Mouse (Mus musculus): Measurements from ENCODE around the gene Tex10.

Tex10 gene

DNA sequence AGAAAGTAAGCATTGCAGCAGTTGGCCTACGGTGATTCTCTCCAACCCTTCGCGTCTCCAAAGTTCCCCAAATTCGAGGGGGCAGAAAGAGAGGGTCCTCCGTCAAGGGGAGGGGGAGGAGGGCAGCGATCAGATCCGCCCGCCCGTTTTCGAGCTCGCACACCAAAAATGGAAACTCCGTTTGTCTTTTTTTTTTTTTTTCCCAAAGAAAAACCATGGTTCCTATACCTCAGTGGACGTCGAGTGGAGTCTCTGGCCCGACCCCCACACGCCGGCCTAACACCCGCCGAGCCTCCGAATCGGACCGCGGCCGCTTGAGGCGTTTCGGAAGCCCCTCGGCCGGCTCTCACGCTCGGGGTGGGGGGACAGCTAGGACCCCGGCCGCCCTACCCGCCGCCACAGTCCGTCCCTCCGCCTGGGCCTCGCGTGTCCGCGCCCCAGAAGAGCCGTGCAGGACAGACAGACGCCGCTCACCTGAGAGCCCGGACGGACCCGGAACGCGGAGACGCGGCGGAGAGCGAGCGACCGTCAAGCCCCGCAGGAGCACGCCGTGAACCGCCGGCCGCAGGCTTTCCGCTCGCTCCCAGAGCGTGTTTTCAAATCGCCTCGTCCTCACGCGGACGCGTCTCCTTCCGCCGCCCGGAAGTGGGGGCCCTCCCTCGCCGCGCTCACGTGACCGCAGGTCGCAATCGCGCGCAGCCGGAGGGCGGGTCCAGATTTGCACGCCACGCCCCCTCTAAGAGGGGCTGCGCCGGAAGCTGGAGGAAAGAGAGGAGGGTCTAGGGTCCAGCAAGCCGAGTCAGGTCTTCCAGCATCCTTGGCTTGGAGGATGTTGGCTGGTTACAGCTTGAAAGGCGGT is at the start of gene Tex10:
Gene Tex10 (minus strand): TSS at position 668 of the 859 bp plus-strand sequence.
- DNase-seq (ENCODE audit: extremely low read depth, insufficient read length, low spot score), result peak; percentile 94

GRCm38 (mm10) chr4:48510861-48511260 is 37.6 kb upstream of the Tex10 start:
- DNase-seq (ENCODE audit: extremely low read depth, insufficient read length, low spot score), result no peak

DNA sequence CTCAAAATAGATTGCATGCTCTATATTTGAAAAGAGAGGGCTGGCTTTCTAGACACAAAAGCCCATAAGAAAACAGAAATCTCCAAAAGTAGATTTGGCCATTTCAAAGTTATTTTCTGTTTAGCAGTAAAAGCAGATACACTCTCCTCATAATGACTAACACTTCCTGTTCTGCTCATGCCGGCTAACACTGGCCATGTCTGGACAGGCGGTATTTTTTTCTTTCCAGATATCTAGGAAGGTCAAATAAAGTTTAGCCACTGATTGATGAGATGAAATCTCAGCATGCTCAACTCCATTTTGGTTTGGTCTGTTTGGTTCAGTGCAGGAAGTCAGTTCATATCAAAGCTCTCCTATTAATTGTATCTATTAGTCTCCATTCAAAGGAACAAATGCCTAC is 19.3 kb upstream of the Tex10 start:
- no peak for DNase-seq (ENCODE audit: extremely low read depth, insufficient read length, low spot score)

DNA sequence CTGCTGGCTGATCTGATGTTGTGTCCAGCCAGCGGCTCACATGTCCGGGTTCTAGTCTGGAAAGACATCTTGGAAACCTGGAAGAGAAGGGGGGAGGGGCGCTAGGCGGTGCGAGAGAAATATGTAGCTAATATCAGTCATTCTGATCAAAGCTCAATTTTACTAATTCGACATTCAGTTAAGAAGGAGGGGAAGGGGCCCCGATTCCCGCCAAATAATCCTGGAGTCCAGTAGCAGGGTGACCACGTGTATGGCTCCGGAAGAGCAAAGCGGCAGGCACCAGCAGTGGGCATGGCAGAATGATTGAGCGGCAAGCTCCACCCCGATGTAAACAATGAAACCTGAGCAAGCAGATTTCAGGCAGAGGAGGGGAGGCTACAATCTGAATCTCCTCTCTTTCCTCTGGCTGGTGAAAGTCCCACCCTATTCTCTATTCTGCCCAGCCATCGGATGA is 18.1 kb upstream of the Tex10 start:
- DNase-seq (ENCODE audit: extremely low read depth, insufficient read length, low spot score), result no peak

DNA sequence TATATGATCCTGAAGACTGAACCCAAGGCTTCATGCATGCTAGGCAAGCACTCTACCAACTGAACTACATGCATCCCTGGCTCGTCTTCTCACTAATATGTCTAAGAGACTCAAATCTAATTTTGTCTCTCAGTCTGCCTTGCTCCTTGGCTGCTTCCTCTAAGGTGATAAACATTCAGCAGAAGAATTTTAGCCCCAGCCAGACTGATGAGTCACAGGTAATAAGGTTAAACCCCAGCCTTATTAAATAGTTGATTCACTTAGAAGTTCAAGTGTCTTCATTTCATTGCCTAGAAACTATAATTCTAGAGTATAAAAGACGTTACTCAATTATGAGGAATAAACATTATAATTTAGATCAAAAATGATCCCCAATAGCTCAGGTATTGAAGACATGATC is 15.7 kb upstream of the Tex10 start:
- no peak for DNase-seq (ENCODE audit: extremely low read depth, insufficient read length, low spot score)

DNA sequence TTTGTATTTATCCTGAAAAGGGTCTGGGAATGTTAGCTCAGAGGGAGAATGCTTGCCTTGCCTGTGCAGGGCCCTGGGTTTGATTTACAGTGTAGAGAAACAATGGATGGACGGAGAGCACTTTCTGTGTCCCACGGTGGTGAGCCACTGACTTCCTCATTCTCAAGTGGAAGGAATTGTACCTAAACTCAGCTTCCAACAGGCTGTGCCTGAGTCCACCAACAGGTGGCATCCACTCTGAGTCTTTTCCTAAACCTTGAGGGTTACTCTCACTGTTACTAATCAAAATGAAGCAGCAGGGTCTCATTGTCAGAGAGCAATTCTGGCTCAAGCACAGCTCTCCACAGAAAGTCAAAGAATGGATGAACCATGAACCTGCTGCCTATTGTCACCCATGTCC is 8.0 kb upstream of the Tex10 start:
- no peak for DNase-seq (ENCODE audit: extremely low read depth, insufficient read length, low spot score)

DNA sequence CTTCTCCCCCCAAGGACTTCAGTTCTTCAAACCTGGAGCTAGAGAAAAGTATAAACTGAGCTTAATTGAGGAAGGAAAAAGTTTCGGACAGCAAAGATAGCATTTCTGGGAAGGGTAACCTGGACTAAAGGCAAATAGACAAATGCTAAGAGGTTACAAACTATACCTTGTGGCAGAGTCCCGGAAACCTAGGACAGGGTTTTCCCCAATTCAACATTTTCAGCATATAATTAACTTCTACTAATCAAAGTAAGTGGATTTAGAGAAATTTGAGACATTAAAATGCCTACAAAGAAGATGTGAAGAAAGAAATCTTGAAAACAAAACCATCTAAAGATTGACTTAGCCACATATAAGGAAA is 372 bp upstream of the Tex10 start:
- no peak for DNase-seq (ENCODE audit: extremely low read depth, insufficient read length, low spot score)

GRCm38 (mm10) chr4:48472052-48472791 is 1.0 kb downstream of the Tex10 start:
- DNase-seq (ENCODE audit: extremely low read depth, insufficient read length, low spot score), result no peak

- DNase-seq (ENCODE audit: extremely low read depth, insufficient read length, low spot score), result no peak
Observed at GRCm38 (mm10) chr4:48470977-48471376, 2.3 kb downstream of the Tex10 start.

- no peak for DNase-seq (ENCODE audit: extremely low read depth, insufficient read length, low spot score)
Observed at GRCm38 (mm10) chr4:48461060-48461459, 12.2 kb downstream of the Tex10 start.

GRCm38 (mm10) chr4:48458436-48458835 is 14.8 kb downstream of the Tex10 start:
- DNase-seq (ENCODE audit: extremely low read depth, insufficient read length, low spot score), result no peak

DNA sequence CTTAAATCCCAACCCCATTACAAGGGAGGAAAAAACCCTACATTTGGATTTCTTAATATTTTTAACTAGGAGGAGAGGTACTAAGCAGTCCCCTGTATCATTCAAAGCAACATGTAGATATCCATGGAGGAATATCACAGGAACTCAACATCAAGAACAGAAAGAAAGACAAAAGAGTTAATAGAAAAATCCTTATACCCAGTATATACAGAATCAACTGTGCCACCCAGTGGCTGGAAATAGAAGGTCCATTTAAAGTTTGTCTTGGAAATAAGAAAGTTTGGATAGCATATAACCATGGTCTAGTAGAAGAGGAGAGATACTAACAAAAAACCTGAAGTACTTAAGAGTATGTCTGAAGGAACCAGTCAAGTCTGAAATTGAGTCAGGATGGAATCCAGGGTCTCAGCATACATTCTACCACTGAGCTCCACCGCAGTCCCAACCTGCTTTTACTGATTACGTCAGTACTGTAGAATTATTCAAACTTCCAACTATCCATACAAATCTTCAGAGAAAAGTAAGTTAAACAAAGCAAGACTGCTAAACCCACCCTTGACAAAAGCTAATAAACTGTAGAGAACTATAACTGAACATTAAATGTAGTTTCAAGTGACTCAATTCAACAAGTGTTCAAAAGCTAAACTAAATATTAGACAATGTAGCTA is 19.0 kb downstream of the Tex10 start:
- no peak for DNase-seq (ENCODE audit: extremely low read depth, insufficient read length, low spot score)

DNA sequence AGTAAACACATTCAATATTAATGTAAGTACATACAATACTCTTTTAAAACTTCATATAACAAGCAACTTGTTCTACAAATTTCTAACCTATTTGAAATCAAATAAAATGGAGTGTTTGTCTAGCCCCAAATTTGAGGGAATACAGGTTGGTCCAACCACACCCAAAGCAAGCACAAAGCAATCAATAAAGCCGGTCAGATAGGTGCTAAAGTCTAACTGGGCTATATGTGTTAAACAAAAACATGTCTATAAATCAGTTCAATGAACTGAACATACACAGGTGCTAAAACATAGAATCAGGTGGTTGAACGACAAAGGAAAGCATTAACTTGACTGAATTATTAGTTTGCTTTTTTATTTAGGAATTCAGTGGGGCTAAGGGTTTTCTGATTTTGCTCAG is 45.2 kb downstream of the Tex10 start:
- DNase-seq (ENCODE audit: extremely low read depth, insufficient read length, low spot score), result no peak

GRCm38 (mm10) chr4:48427413-48427812 is 45.8 kb downstream of the Tex10 start:
- DNase-seq (ENCODE audit: extremely low read depth, insufficient read length, low spot score), result no peak

DNA sequence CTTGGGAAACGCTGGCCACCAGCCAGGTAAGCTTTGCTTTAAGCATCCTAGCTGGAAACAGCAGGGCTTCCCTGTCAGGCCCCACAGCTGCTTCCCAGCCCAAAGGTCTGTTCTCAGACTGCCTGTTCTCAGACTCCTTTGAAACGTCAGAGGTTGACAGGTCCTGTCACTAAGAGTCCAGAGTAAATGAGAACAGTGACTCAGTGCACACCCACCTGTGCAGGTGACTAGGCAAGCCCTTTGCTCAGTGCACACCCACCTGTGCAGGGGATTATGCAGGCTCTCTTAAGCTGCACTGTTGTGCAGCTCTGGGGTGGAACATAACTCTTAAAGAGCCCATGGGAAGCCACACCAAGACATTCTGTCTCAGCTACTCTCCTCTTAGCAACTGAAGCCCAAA is 49.5 kb downstream of the Tex10 start:
- no peak for DNase-seq (ENCODE audit: extremely low read depth, insufficient read length, low spot score)

- no peak for DNase-seq (ENCODE audit: extremely low read depth, insufficient read length, low spot score)
Observed at GRCm38 (mm10) chr4:48422633-48423032, 50.6 kb downstream of the Tex10 start.

DNA sequence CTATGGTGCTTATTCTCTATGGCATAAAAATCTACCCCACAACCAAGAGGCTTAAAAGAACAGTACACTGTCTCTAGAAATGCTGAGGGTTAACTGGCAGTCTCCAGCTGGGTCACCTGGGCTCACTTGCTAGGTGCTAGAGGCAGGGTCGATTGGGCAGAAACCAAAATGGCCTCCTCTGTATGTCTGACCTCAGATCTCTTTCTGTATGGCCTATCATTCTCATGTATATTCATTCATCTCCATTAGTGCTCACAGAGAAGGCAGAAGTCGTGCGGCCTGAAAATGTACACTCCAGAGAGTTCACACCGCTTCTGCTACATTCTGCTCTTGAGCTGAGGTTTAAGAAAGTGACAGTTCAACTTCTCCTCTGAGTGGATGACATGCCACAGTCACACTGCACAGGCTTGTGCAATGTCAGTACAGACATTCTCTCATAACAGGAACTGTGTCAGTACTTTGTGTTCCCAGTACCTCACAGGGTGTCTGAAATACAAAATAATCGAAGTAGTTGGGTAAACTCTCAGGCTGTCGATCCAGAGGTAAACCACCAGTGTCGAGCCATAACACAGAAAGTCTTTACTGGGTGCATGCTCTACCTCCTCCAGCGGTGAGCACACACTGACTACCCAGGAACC is 54.3 kb downstream of the Tex10 start:
- DNase-seq (ENCODE audit: extremely low read depth, insufficient read length, low spot score), result no peak

GRCm38 (mm10) chr4:48415838-48416335 is 57.4 kb downstream of the Tex10 start:
- no peak for DNase-seq (ENCODE audit: extremely low read depth, insufficient read length, low spot score)

- DNase-seq (ENCODE audit: extremely low read depth, insufficient read length, low spot score), result no peak
Observed at GRCm38 (mm10) chr4:48413473-48413872, 59.8 kb downstream of the Tex10 start.

DNA sequence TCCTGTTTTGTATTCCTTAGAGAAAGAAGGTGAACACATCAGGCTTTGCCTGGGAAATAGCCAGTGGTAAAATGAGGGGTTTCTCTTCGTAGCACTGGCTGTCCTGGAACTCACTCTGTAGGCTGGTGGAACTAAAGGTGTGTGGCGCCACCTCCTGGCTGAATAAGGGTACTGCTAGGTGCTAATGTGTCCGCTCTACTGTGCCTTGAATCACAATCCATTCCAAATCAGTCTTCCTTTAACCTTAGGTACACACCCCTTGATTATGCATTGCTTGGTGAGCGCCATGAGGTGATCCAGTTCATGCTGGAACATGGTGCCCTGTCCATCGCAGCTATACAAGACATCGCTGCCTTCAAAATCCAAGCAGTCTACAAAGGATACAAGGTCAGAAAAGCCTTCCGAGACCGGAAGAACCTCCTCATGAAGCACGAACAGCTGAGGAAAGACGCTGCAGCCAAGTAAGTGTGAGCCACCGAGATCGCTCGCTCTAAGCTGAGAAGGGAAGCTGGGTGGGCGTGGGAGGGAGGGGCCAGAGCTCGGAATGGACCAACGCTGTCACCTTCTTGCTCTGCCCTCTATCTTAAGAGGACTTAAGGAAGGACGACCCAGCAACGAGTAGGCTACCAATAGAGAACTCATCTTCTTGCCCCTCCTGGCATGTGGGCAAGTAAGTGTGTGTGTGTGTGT is 65.8 kb downstream of the Tex10 start:
- no peak for DNase-seq (ENCODE audit: extremely low read depth, insufficient read length, low spot score)
